Mouse (Mus musculus) liver, postnatal 0 days (tissue): ENCODE data around the gene Gstm6.

Experiments used
- CTCF ChIP-seq: sonication (generic); IDR thresholded peaks from 2 replicates; pipeline ENCODE4 v1.5.1; 2016; ENCODE audit warnings: antibody characterized with exemption, low read depth
- EP300 ChIP-seq: IDR thresholded peaks from 2 replicates; pipeline ENCODE4 v1.6.1; 2016; ENCODE audit warnings: antibody characterized with exemption, low read depth, mild to moderate bottlenecking

- TF ChIP-seq CTCF = peak; percentile 38
- no peak for TF ChIP-seq EP300
Observed at GRCm38 (mm10) chr3:107945729-107946128, 2.2 kb upstream of the Gstm6 start.
